Mouse (Mus musculus) forebrain, embryonic 13.5 days (tissue): ENCODE results near the gene Nfasc. TPM values are rescaled to one million over a fixed set of nuclear protein-coding genes. Genes with fewer than 3 reads are reported as not detected.

ENCODE experiments used
- ATAC-seq: fragments of 200-750 bp; cut with Nextera tagmentation; 2 replicates; pipeline ENCODE4 v1.8.0; 2017
- H3K27ac ChIP-seq: fragments of 300-500 bp; sonication (generic); 2 replicates; pipeline ENCODE4 v1.5.1; 2015; ENCODE audit warnings: inconsistent platforms, mild to moderate bottlenecking, moderate library complexity
- H3K27me3 ChIP-seq: fragments of 300-500 bp; sonication (generic); 2 replicates; pipeline ENCODE4 v1.6.1; 2015; ENCODE audit warnings: mild to moderate bottlenecking, inconsistent platforms
- H3K36me3 ChIP-seq: fragments of 300-500 bp; sonication (generic); 2 replicates; pipeline ENCODE4 v1.6.1; 2015; ENCODE audit warnings: mild to moderate bottlenecking, inconsistent platforms; ENCODE audit not compliant: poor library complexity, severe bottlenecking
- H3K4me1 ChIP-seq: fragments of 300-500 bp; sonication (generic); 2 replicates; pipeline ENCODE4 v1.6.1; 2015; ENCODE audit warnings: inconsistent platforms
- H3K4me2 ChIP-seq: fragments of 300-500 bp; sonication (generic); 2 replicates; pipeline ENCODE4 v1.6.1; 2015; ENCODE audit warnings: inconsistent platforms, mild to moderate bottlenecking, moderate library complexity
- H3K4me3 ChIP-seq: fragments of 300-500 bp; sonication (generic); 2 replicates; pipeline ENCODE4 v1.5.1; 2015; ENCODE audit warnings: mild to moderate bottlenecking, inconsistent platforms
- H3K9ac ChIP-seq: fragments of 300-500 bp; sonication (generic); 2 replicates; pipeline ENCODE4 v1.6.1; 2015; ENCODE audit warnings: mild to moderate bottlenecking, inconsistent platforms
- H3K9me3 ChIP-seq: fragments of 300-500 bp; sonication (generic); replicated peaks from 2 replicates; pipeline ENCODE4 v1.6.1; 2016; ENCODE audit warnings: inconsistent platforms
- WGBS: fragments of 180-500 bp; shearing (Covaris S2); methylation state at CpG from one replicate; pipeline ENCODE4 v1.1.7; 2015; 5-methylcytosine and 5-hydroxymethylcytosine counted together
- polyA plus RNA-seq: library from polyadenylated mRNA; unstranded; fragments of >200 nt; fragmentation: Nextera tagmentation; extraction: Ambion mirVana; gene quantifications from 2 replicates; pipeline ENCODE4 v1.2.1, GENCODE M21; 2015

Nfasc gene
- polyA plus RNA-seq, 1 experiment from 2014 or later: 35.8 TPM

GRCm38 (mm10) chr1:132672704-132673103, 68.9 kb downstream of the Nfasc start:
- H3K36me3 ChIP-seq: no peaks in the 10 kb centered on the region
- WGBS: 89% methylated on average over 3 of the region's 3 CpGs
- no peak overlapping the region for H3K4me3 ChIP-seq
- no peak overlapping the region for H3K9ac ChIP-seq
- H3K9me3 ChIP-seq: no peaks in the 10 kb centered on the region
- H3K4me1 ChIP-seq: 0 out of 2 replicates have a peak, but pooled peaks cover under 1% of the 10 kb centered on the region
- H3K27me3 ChIP-seq: no peaks in the 10 kb centered on the region
- no peak overlapping the region for H3K27ac ChIP-seq
- no peak for ATAC-seq
- H3K4me2 ChIP-seq: no peak overlapping the region

- Histone ChIP-seq H3K36me3 (no peaks in the 10 kb centered on the region; the same call in 1 of the 2 replicates), H3K27ac (no peak overlapping the region), H3K9me3 (no peaks in the 10 kb centered on the region), H3K4me1 (peaks cover 13% of the 10 kb centered on the region; the same call in 1 of the 2 replicates), H3K27me3 (no peaks in the 10 kb centered on the region), H3K4me3 (no peak overlapping the region), H3K9ac (no peak overlapping the region), H3K4me2 (no peak overlapping the region)
- no peak for ATAC-seq
- 91% methylated on average over 6 of the region's 6 CpGs for WGBS
Observed at GRCm38 (mm10) chr1:132669200-132669599, 72.4 kb downstream of the Nfasc start.

- no peaks in the 10 kb centered on the region for H3K27me3 ChIP-seq
- peak overlapping the region; percentile 93 for H3K27ac ChIP-seq
- ATAC-seq: peak; percentile 31; the same call in 1 of the 2 replicates
- 28% methylated on average over 4 of the region's 4 CpGs for WGBS
- H3K4me1 ChIP-seq: peaks cover 51% of the 10 kb centered on the region
- peak overlapping the region; percentile 1; the same call in 1 of the 2 replicates for H3K4me2 ChIP-seq
- peak overlapping the region; percentile 32; the same call in 1 of the 2 replicates for H3K9ac ChIP-seq
- H3K4me3 ChIP-seq: no peak overlapping the region
- peaks cover 4% of the 10 kb centered on the region for H3K36me3 ChIP-seq
- no peaks in the 10 kb centered on the region for H3K9me3 ChIP-seq
Observed at GRCm38 (mm10) chr1:132660354-132660753, 81.2 kb downstream of the Nfasc start.

- WGBS: 37% methylated on average over 3 of the region's 3 CpGs
- no peak overlapping the region for H3K4me3 ChIP-seq
- H3K27me3 ChIP-seq: no peaks in the 10 kb centered on the region
- peak; percentile 91 for ATAC-seq
- peak overlapping the region; percentile 93 for H3K27ac ChIP-seq
- peaks cover 4% of the 10 kb centered on the region for H3K36me3 ChIP-seq
- no peaks in the 10 kb centered on the region for H3K9me3 ChIP-seq
- H3K4me1 ChIP-seq: peaks cover 52% of the 10 kb centered on the region
- H3K9ac ChIP-seq: 0 out of 2 replicates have a peak overlapping the region, but pooled peaks have one; percentile 27
- peak overlapping the region; percentile 1; the same call in 1 of the 2 replicates for H3K4me2 ChIP-seq
Observed at GRCm38 (mm10) chr1:132659604-132660003, 82.0 kb downstream of the Nfasc start.

- H3K4me3 ChIP-seq: no peak overlapping the region
- H3K27me3 ChIP-seq: no peaks in the 10 kb centered on the region
- peaks cover 72% of the 10 kb centered on the region for H3K4me1 ChIP-seq
- H3K4me2 ChIP-seq: no peak overlapping the region
- no peaks in the 10 kb centered on the region for H3K9me3 ChIP-seq
- ATAC-seq: no peak
- no peak overlapping the region for H3K9ac ChIP-seq
- 61% methylated on average over 6 of the region's 6 CpGs for WGBS
- H3K36me3 ChIP-seq: no peaks in the 10 kb centered on the region
- peak overlapping the region; percentile 65; the same call in 1 of the 2 replicates for H3K27ac ChIP-seq
Observed at GRCm38 (mm10) chr1:132655611-132656010, 86.0 kb downstream of the Nfasc start.

GRCm38 (mm10) chr1:132654769-132655168, 86.8 kb downstream of the Nfasc start:
- Histone ChIP-seq H3K9me3 (no peaks in the 10 kb centered on the region), H3K4me1 (peaks cover 70% of the 10 kb centered on the region), H3K9ac (peak overlapping the region; percentile 9; the same call in 1 of the 2 replicates), H3K27me3 (no peaks in the 10 kb centered on the region), H3K4me3 (no peak overlapping the region), H3K36me3 (no peaks in the 10 kb centered on the region), H3K27ac (peak overlapping the region; percentile 65), H3K4me2 (no peak overlapping the region)
- ATAC-seq: no peak
- WGBS: 56% methylated on average over 9 of the region's 9 CpGs

- Histone ChIP-seq H3K4me3 (no peak overlapping the region), H3K4me1 (peaks cover 62% of the 10 kb centered on the region), H3K27ac (peak overlapping the region; percentile 65), H3K36me3 (no peaks in the 10 kb centered on the region), H3K4me2 (peak overlapping the region; percentile 17; the same call in 1 of the 2 replicates), H3K9me3 (no peaks in the 10 kb centered on the region), H3K27me3 (no peaks in the 10 kb centered on the region), H3K9ac (no peak overlapping the region)
- peak; percentile 75 for ATAC-seq
- 48% methylated on average over 12 of the region's 12 CpGs for WGBS
Observed at GRCm38 (mm10) chr1:132653841-132654457, 87.6 kb downstream of the Nfasc start.

- peaks cover 58% of the 10 kb centered on the region for H3K4me1 ChIP-seq
- no peaks in the 10 kb centered on the region for H3K36me3 ChIP-seq
- WGBS: 85% methylated on average over 9 of the region's 9 CpGs
Observed at GRCm38 (mm10) chr1:132653161-132653560, 88.4 kb downstream of the Nfasc start.

GRCm38 (mm10) chr1:132650680-132651079, 90.9 kb downstream of the Nfasc start:
- Histone ChIP-seq H3K4me2 (no peak overlapping the region), H3K4me3 (no peak overlapping the region), H3K36me3 (no peaks in the 10 kb centered on the region), H3K9me3 (no peaks in the 10 kb centered on the region), H3K4me1 (peaks cover 48% of the 10 kb centered on the region), H3K9ac (no peak overlapping the region), H3K27me3 (no peaks in the 10 kb centered on the region), H3K27ac (peak overlapping the region; percentile 87)
- WGBS: 54% methylated on average over 9 of the region's 9 CpGs
- peak; percentile 76 for ATAC-seq

More at GRCm38 (mm10) chr1:132653161-132653560, 88.4 kb downstream of the Nfasc start:
- peak overlapping the region; percentile 65 for H3K27ac ChIP-seq
- no peak overlapping the region for H3K4me2 ChIP-seq
- no peak for ATAC-seq
- H3K9me3 ChIP-seq: no peaks in the 10 kb centered on the region
- H3K9ac ChIP-seq: no peak overlapping the region
- no peak overlapping the region for H3K4me3 ChIP-seq
- no peaks in the 10 kb centered on the region for H3K27me3 ChIP-seq

- Histone ChIP-seq H3K36me3 (no peaks in the 10 kb centered on the region), H3K27me3 (no peaks in the 10 kb centered on the region), H3K27ac (no peak overlapping the region; the same call in 1 of the 2 replicates), H3K9me3 (no peaks in the 10 kb centered on the region), H3K4me2 (no peak overlapping the region), H3K4me1 (peaks cover 21% of the 10 kb centered on the region), H3K9ac (no peak overlapping the region), H3K4me3 (no peak overlapping the region)
- no peak for ATAC-seq
- WGBS: 83% methylated on average over 6 of the region's 6 CpGs
Observed at GRCm38 (mm10) chr1:132647958-132648357, 93.6 kb downstream of the Nfasc start.

- H3K36me3 ChIP-seq: peaks cover 32% of the 10 kb centered on the region
- H3K4me1 ChIP-seq: peaks cover 47% of the 10 kb centered on the region
- no peak overlapping the region for H3K4me3 ChIP-seq
- WGBS: 57% methylated on average over 13 of the region's 13 CpGs
- no peak overlapping the region for H3K4me2 ChIP-seq
- no peaks in the 10 kb centered on the region for H3K9me3 ChIP-seq
- no peaks in the 10 kb centered on the region for H3K27me3 ChIP-seq
- peak; percentile 92 for ATAC-seq
- H3K9ac ChIP-seq: no peak overlapping the region; the same call in 1 of the 2 replicates
- peak overlapping the region; percentile 80 for H3K27ac ChIP-seq
Observed at GRCm38 (mm10) chr1:132641049-132641795, 100.4 kb downstream of the Nfasc start.

GRCm38 (mm10) chr1:132640256-132640655, 101.3 kb downstream of the Nfasc start:
- no peak for ATAC-seq
- Histone ChIP-seq H3K27me3 (no peaks in the 10 kb centered on the region), H3K9ac (no peak overlapping the region), H3K4me2 (no peak overlapping the region), H3K36me3 (peaks cover 37% of the 10 kb centered on the region), H3K4me1 (peaks cover 47% of the 10 kb centered on the region), H3K4me3 (no peak overlapping the region), H3K27ac (peak overlapping the region; percentile 80; the same call in 1 of the 2 replicates), H3K9me3 (no peaks in the 10 kb centered on the region)
- WGBS: 84% methylated on average over 6 of the region's 6 CpGs
